Mouse (Mus musculus) CH12.LX (cell line): Measurements from ENCODE around the gene Pxn. TPM values are rescaled to one million over a fixed set of nuclear protein-coding genes. Genes with fewer than 3 reads are reported as not detected.

ENCODE experiments used
- DNase-seq: peaks from one replicate; pipeline ENCODE4 v3.0.0-alpha.2; 2013; ENCODE audit errors: extremely low read depth
- H3K27ac ChIP-seq: 2 replicates; pipeline ENCODE4 v1.5.1; 2012; ENCODE audit warnings: low read depth, mild to moderate bottlenecking, control low read depth, moderate library complexity; ENCODE audit not compliant: insufficient read depth
- H3K27me3 ChIP-seq: replicated peaks from 2 replicates; pipeline ENCODE3; 2012; ENCODE audit warnings: inconsistent platforms
- H3K36me3 ChIP-seq, 2 experiments: replicated peaks in 1 of 2; 2 replicates each; pipeline versions ENCODE3 to v1.6.1; 2012; ENCODE audit warnings: inconsistent platforms in 1 of 2, low read length in 1 of 2, mild to moderate bottlenecking in 1 of 2, mixed read lengths in 1 of 2, moderate library complexity in 1 of 2; ENCODE audit not compliant: control insufficient read depth in 1 of 2, insufficient read depth in 1 of 2
- H3K4me1 ChIP-seq, 2 experiments: 2 replicates each; pipeline ENCODE4 v1.6.1; 2012; ENCODE audit warnings: inconsistent platforms in 1 of 2, moderate library complexity in 1 of 2; ENCODE audit not compliant: insufficient read depth in 2 of 2, control insufficient read depth in 1 of 2
- H3K4me2 ChIP-seq: 2 replicates; pipeline ENCODE4 v1.6.1; 2012; ENCODE audit warnings: low read depth, mild to moderate bottlenecking, control low read depth; ENCODE audit not compliant: poor library complexity, insufficient read depth, severe bottlenecking
- H3K4me3 ChIP-seq, 3 experiments: fragments of 150-350 bp in 1 of 3; sonication (generic) in 1 of 3; replicated peaks in 1 of 3; 2 replicates each; pipeline versions ENCODE3 to v1.5.1; 2011 to 2012; ENCODE audit warnings: low read depth in 2 of 3, low read length in 2 of 3, mild to moderate bottlenecking in 2 of 3, moderate library complexity in 2 of 3, control low read depth in 1 of 3, improper control_type of control experiment in 1 of 3, inconsistent platforms in 1 of 3, mixed read lengths in 1 of 3; ENCODE audit not compliant: poor library complexity in 1 of 3
- H3K79me2 ChIP-seq: replicated peaks from 2 replicates; pipeline ENCODE4 v1.6.1; 2012; ENCODE audit warnings: mild to moderate bottlenecking, moderate library complexity; ENCODE audit not compliant: control insufficient read depth, poor library complexity, insufficient read depth, severe bottlenecking; ENCODE audit errors: extremely low read depth
- H3K9ac ChIP-seq: 2 replicates; pipeline ENCODE4 v1.6.1; 2012; ENCODE audit warnings: low read depth, mild to moderate bottlenecking, control low read depth, moderate library complexity; ENCODE audit not compliant: insufficient read depth
- H3K9me3 ChIP-seq: replicated peaks from 2 replicates; pipeline ENCODE3; 2012; ENCODE audit warnings: low read length, inconsistent platforms, mixed read lengths
- BHLHE40 ChIP-seq: IDR thresholded peaks from 2 replicates; pipeline ENCODE4 v1.6.1; 2011; ENCODE audit warnings: mild to moderate bottlenecking, low read depth, low read length, improper control_type of control experiment
- CHD2 ChIP-seq: IDR thresholded peaks from 2 replicates; pipeline ENCODE4 v1.6.1; 2011; ENCODE audit warnings: low read length, improper control_type of control experiment
- CTCF ChIP-seq, 2 experiments: IDR thresholded peaks in 1 of 2; conservative IDR thresholded peaks in 1 of 2; 2 replicates each; pipeline ENCODE4 v1.5.1; 2011 to 2012; ENCODE audit warnings: low read depth in 2 of 2, low read length in 2 of 2, improper control_type of control experiment in 1 of 2, inconsistent platforms in 1 of 2, mild to moderate bottlenecking in 1 of 2, moderate library complexity in 1 of 2
- EP300 ChIP-seq: IDR thresholded peaks from 2 replicates; pipeline ENCODE4 v1.6.1; 2011; ENCODE audit warnings: low read length, improper control_type of control experiment
- HCFC1 ChIP-seq: IDR thresholded peaks from 2 replicates; pipeline ENCODE4 v1.6.1; 2012; ENCODE audit warnings: low read depth, mild to moderate bottlenecking, inconsistent platforms, low read length, improper control_type of control experiment
- IRF4 ChIP-seq: IDR thresholded peaks from 2 replicates; pipeline ENCODE4 v1.6.1; 2014; ENCODE audit warnings: low read depth, mild to moderate bottlenecking, inconsistent platforms, low read length, improper control_type of control experiment
- JUND ChIP-seq: conservative IDR thresholded peaks from 2 replicates; pipeline ENCODE4 v1.6.1; 2011; ENCODE audit warnings: low read depth, low read length, improper control_type of control experiment
- MAX ChIP-seq: IDR thresholded peaks from 2 replicates; pipeline ENCODE4 v1.6.1; 2011; ENCODE audit warnings: low read length, improper control_type of control experiment
- MAZ ChIP-seq: IDR thresholded peaks from 2 replicates; pipeline ENCODE4 v1.6.1; 2012; ENCODE audit warnings: low read depth, mild to moderate bottlenecking, inconsistent platforms, low read length, improper control_type of control experiment, moderate library complexity
- MEF2A ChIP-seq: IDR thresholded peaks from 2 replicates; pipeline ENCODE4 v1.6.1; 2014; ENCODE audit warnings: low read depth, mild to moderate bottlenecking, inconsistent platforms, low read length, improper control_type of control experiment, borderline replicate concordance
- MYC ChIP-seq: IDR thresholded peaks from 2 replicates; pipeline ENCODE4 v1.6.1; 2011; ENCODE audit warnings: low read depth, mild to moderate bottlenecking, improper control_type of control experiment, low read length
- NRF1 ChIP-seq: IDR thresholded peaks from 2 replicates; pipeline ENCODE4 v1.6.1; 2014; ENCODE audit warnings: low read depth, mild to moderate bottlenecking, inconsistent platforms, low read length, improper control_type of control experiment, moderate library complexity
- POLR2A ChIP-seq: IDR thresholded peaks from 2 replicates; pipeline ENCODE4 v1.6.1; 2011; ENCODE audit warnings: low read depth, mild to moderate bottlenecking, improper control_type of control experiment, low read length
- POLR2AphosphoS2 ChIP-seq: IDR thresholded peaks from 2 replicates; pipeline ENCODE4 v1.6.1; 2011; ENCODE audit warnings: low read depth, low read length, improper control_type of control experiment
- RAD21 ChIP-seq: IDR thresholded peaks from 2 replicates; pipeline ENCODE4 v1.6.1; 2011; ENCODE audit warnings: low read depth, mild to moderate bottlenecking, low read length, improper control_type of control experiment, moderate library complexity
- RCOR1 ChIP-seq: conservative IDR thresholded peaks from 2 replicates; pipeline ENCODE4 v1.6.1; 2012; ENCODE audit warnings: low read depth, mild to moderate bottlenecking, inconsistent platforms, low read length, improper control_type of control experiment
- UBTF ChIP-seq: IDR thresholded peaks from 2 replicates; pipeline ENCODE4 v1.6.1; 2012; ENCODE audit warnings: low read depth, mild to moderate bottlenecking, inconsistent platforms, low read length, improper control_type of control experiment, moderate library complexity
- USF2 ChIP-seq: conservative IDR thresholded peaks from 2 replicates; pipeline ENCODE4 v1.6.1; 2011; ENCODE audit warnings: low read depth, low read length, improper control_type of control experiment
- ZC3H11A ChIP-seq: IDR thresholded peaks from 2 replicates; pipeline ENCODE4 v1.6.1; 2012; ENCODE audit warnings: low read depth, mild to moderate bottlenecking, inconsistent platforms, low read length, improper control_type of control experiment
- ZMIZ1 ChIP-seq: IDR thresholded peaks from 2 replicates; pipeline ENCODE4 v1.6.1; 2012; ENCODE audit warnings: low read depth, mild to moderate bottlenecking, inconsistent platforms, low read length, improper control_type of control experiment
- dilution Hi-C: fragments of 300-500 bp; cut with MboI; formaldehyde crosslinking; loops from 2 replicates; pipeline ENCODE4 v1.14.3; 2020; ENCODE audit warnings: low sequenced_read_pairs; ENCODE audit not compliant: extremely low pct_unique_long_range_greater_than_20kb, extremely low pct_ligation_motif_present
- in situ Hi-C: fragments of 300-500 bp; cut with MboI; formaldehyde crosslinking; loops from 3 replicates; pipeline ENCODE4 v1.14.3; 2019; ENCODE audit warnings: low sequenced_read_pairs, low pct_ligation_motif_present, low pct_unique_long_range_greater_than_20kb, mixed read lengths
- polyA plus RNA-seq: library from polyadenylated mRNA; unstranded; fragments of >175 nt; gene quantifications from 2 replicates; pipeline ENCODE4 v1.2.1, GENCODE M21; 2012; ENCODE audit warnings: low read depth; ENCODE audit not compliant: insufficient read length
- total RNA-seq, 2 experiments: library from RNA; depleted of rRNA; stranded (reverse); fragments of 300-350 nt in 1 of 2; fragments of >200 nt in 1 of 2; gene quantifications; 2 replicates each; pipeline ENCODE4 v1.2.3; 2012 to 2014

Pxn gene
- total and polyA plus RNA-seq, 3 experiments, result 17.0 to 43.4 (median 21.1) TPM

DNA sequence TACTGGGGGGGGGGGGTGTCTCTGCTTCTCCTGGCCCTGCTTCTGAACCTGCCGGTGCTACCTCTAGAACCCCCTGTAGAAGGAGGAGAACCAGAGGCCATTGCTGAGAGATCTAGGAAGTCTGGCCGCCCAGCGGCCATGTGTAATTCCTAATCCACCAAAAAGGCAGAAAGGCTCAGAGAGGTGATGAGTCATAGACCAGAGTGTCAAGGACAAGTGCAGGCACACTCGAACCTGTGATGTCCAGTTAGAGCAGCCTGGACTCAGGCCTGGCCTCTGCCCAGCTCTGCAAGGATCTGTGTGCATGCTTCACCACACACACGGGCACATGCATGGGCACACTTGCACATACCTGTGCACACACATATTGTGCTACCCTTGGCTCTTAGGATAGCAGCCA, 21.7 kb downstream of the Pxn start:
- H3K4me1 ChIP-seq, result peaks cover 26 to 58% of the 10 kb centered on the region in 2 experiments
- TF ChIP-seq EP300 (no peak), POLR2A (no peak), CHD2 (no peak), RAD21 (no peak), MYC (no peak), UBTF (no peak), HCFC1 (no peak), ZC3H11A (no peak), BHLHE40 (no peak), ZMIZ1 (no peak), RCOR1 (no peak), NRF1 (no peak), MAX (no peak), IRF4 (no peak), JUND (no peak), CTCF (conservative IDR thresholded peaks at IDR 0.05 in 1 of 2, IDR thresholded peaks at IDR 0.05 in 1 of 2; ENCODE audit: low read depth in 2 of 2, low read length in 2 of 2) (no peak), POLR2AphosphoS2 (no peak), MEF2A (no peak)
- no peak overlapping the region for H3K4me3 ChIP-seq

GRCm38 (mm10) chr5:115529364-115529741, 22.9 kb downstream of the Pxn start:
- peaks cover 36 to 69% of the 10 kb centered on the region in 2 experiments for H3K4me1 ChIP-seq
- no peak overlapping the region for H3K4me3 ChIP-seq
- no peak overlapping the region for H3K27ac ChIP-seq
- dilution Hi-C loops, result no loop called here
- H3K9me3 ChIP-seq, result no peaks in the 10 kb centered on the region
- H3K36me3 ChIP-seq, result peaks cover 0 to 44% of the 10 kb centered on the region in 2 experiments
- no peak for TF ChIP-seq MAZ
- TF ChIP-seq ZC3H11A, result no peak
- TF ChIP-seq USF2, result no peak
- no peak for TF ChIP-seq RCOR1
- no peak for TF ChIP-seq POLR2AphosphoS2
- TF ChIP-seq UBTF, result no peak
- no peak for DNase-seq
- H3K9ac ChIP-seq, result no peak overlapping the region
- no peaks in the 10 kb centered on the region for H3K79me2 ChIP-seq
- in situ Hi-C loops, result no loop called here
- H3K27me3 ChIP-seq, result no peaks in the 10 kb centered on the region
- no peak overlapping the region for H3K4me2 ChIP-seq

More for the DNA sequence above, 21.7 kb downstream of the Pxn start:
- H3K36me3 ChIP-seq, result peaks cover 0 to 46% of the 10 kb centered on the region in 2 experiments
- no peak for DNase-seq
- no peaks in the 10 kb centered on the region for H3K79me2 ChIP-seq
- no peaks in the 10 kb centered on the region for H3K27me3 ChIP-seq
- in situ Hi-C loops, result no loop called here
- no peak overlapping the region for H3K27ac ChIP-seq
- no peak overlapping the region for H3K9ac ChIP-seq
- no peaks in the 10 kb centered on the region for H3K9me3 ChIP-seq
- dilution Hi-C loops, result no loop called here
- H3K4me2 ChIP-seq, result no peak overlapping the region
